Mouse (Mus musculus) stomach, postnatal 0 days (tissue): ENCODE results near the gene Kcnd3. TPM values are rescaled to one million over a fixed set of nuclear protein-coding genes. Genes with fewer than 3 reads are reported as not detected.
A peak's percentile ranks its signal among the peaks of the same experiment; 100 is the strongest.

ENCODE experiments used
- ATAC-seq: fragments of 200-750 bp; cut with Nextera tagmentation; 2 replicates; pipeline ENCODE4 v1.8.0; 2017; ENCODE audit not compliant: low FRiP score, low TSS enrichment
- DNase-seq: peaks from one replicate; pipeline ENCODE4 v3.0.0-alpha.2; 2016; ENCODE audit warnings: low spot score
- H3K27ac ChIP-seq: fragments of 300-500 bp; sonication (generic); replicated peaks from 2 replicates; pipeline ENCODE4 v1.5.1; 2014; ENCODE audit warnings: mild to moderate bottlenecking, control low read depth
- H3K27me3 ChIP-seq: fragments of 300-500 bp; sonication (generic); 2 replicates; pipeline ENCODE4 v1.6.1; 2014; ENCODE audit warnings: low read length; ENCODE audit not compliant: control insufficient read depth, insufficient read depth
- H3K36me3 ChIP-seq: fragments of 300-500 bp; sonication (generic); 2 replicates; pipeline ENCODE4 v1.6.1; 2014; ENCODE audit warnings: low read length, mixed read lengths; ENCODE audit not compliant: control insufficient read depth, insufficient read depth
- H3K4me1 ChIP-seq: fragments of 300-500 bp; sonication (generic); replicated peaks from 2 replicates; pipeline ENCODE4 v1.6.1; 2014; ENCODE audit warnings: antibody characterized with exemption; ENCODE audit not compliant: control insufficient read depth, insufficient read depth
- H3K4me2 ChIP-seq: fragments of 300-500 bp; sonication (generic); replicated peaks from 2 replicates; pipeline ENCODE4 v1.6.1; 2014; ENCODE audit warnings: low read depth, mild to moderate bottlenecking, control low read depth, moderate library complexity
- H3K4me3 ChIP-seq: fragments of 300-500 bp; sonication (generic); 2 replicates; pipeline ENCODE4 v1.5.1; 2014; ENCODE audit warnings: low read depth, low read length, control low read depth
- H3K9ac ChIP-seq: fragments of 300-500 bp; sonication (generic); 2 replicates; pipeline ENCODE4 v1.6.1; 2014; ENCODE audit warnings: mild to moderate bottlenecking, low read length, control low read depth, mixed read lengths
- H3K9me3 ChIP-seq: fragments of 300-500 bp; sonication (generic); 2 replicates; pipeline ENCODE4 v1.6.1; 2016; ENCODE audit warnings: low read length; ENCODE audit not compliant: control insufficient read depth
- CTCF ChIP-seq: IDR thresholded peaks from 2 replicates; pipeline ENCODE4 v1.5.1; 2016; ENCODE audit warnings: antibody characterized with exemption, low read depth, mild to moderate bottlenecking, moderate library complexity
- EP300 ChIP-seq: optimal IDR thresholded peaks from 2 replicates; pipeline ENCODE3; 2016; ENCODE audit warnings: antibody characterized with exemption
- WGBS: fragments of 180-500 bp; shearing (Covaris S2); extraction: QIAGEN DNeasy Blood & Tissue Kit; methylation state at CpG from one replicate; pipeline ENCODE4 v1.1.7; 2014; 5-methylcytosine and 5-hydroxymethylcytosine counted together
- polyA plus RNA-seq: library from polyadenylated mRNA; unstranded; fragments of >200 nt; fragmentation: Nextera tagmentation; extraction: Ambion mirVana; gene quantifications from 2 replicates; pipeline ENCODE4 v1.2.1, GENCODE M21; 2015

Gene Kcnd3
- polyA plus RNA-seq, 1 experiment from 2014 or later = 2.4 TPM

- TF ChIP-seq EP300 = no peak
- no peak for TF ChIP-seq CTCF
- peak; percentile 62 for DNase-seq
- Histone ChIP-seq H3K27ac (peak overlapping the region; percentile 41), H3K27me3 (no peaks in the 10 kb centered on the region), H3K9me3 (no peaks in the 10 kb centered on the region), H3K4me2 (peak overlapping the region; percentile 86), H3K4me1 (0 out of 2 replicates have a peak, but pooled peaks cover 3% of the 10 kb centered on the region), H3K9ac (peak overlapping the region; percentile 78), H3K36me3 (no peaks in the 10 kb centered on the region), H3K4me3 (peak overlapping the region; percentile 73)
- 6% methylated on average over 59 of the region's 60 CpGs for WGBS
- no peak; the same call in none of the 2 replicates for ATAC-seq
Measured at GRCm38 (mm10) chr3:105686394-105687323, 234.5 kb downstream of the Kcnd3 start.

DNA sequence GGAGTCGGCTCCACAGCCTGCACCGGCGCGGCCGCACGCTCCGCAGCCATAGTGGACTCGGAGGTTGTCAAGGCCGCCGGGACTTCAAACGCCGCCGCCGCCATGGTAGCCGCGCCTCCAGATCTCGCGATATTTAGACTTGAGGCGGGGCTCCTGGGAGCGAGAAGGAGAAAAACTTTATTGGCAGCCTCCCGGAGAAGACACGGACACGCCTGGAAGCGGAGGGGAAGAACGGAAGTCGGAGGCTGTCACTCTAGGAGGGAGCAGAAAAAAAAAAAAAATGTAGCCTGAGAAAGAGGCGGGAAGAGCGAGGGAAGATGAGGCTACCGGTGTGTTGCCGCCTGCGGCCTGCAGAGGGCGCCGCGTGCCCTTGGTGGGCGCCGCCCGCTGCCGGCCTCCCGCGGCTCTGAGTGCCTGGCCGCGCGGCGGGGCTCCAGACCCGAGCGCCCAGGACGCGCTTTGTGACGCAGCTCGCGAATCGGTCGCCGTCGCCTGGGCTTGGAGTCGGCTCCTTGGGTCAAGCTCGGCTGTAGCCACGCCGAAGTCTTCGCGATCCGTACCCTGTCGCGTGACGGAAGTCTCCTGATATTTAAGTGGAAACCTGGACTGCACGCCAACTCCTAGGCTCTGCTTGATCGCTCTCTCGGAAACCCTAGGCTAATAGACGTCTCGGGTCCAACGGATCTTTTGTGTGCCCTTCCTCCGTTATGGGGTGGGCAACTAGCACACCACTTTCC is 235.4 kb downstream of the Kcnd3 start, which contains the start of gene Ddx20:
TSS of gene Ddx20 (minus strand) at position 251 of the 737 bp plus-strand sequence.
- peak; percentile 78 for TF ChIP-seq CTCF
- peak; percentile 100 for TF ChIP-seq EP300
- Histone ChIP-seq H3K27ac (peak within 1 kb of the TSS; percentile 81), H3K9me3 (no peaks in the 10 kb centered on the region), H3K4me3 (peak within 1 kb of the TSS; percentile 73), H3K4me2 (peak within 1 kb of the TSS; percentile 86), H3K9ac (peak within 1 kb of the TSS; percentile 78), H3K4me1 (0 out of 2 replicates have a peak, but pooled peaks cover 3% of the 10 kb centered on the region), H3K36me3 (no peaks in the 10 kb centered on the region), H3K27me3 (no peaks in the 10 kb centered on the region)
- ATAC-seq (peak; percentile 97), DNase-seq (peak; percentile 98)
- WGBS = under 1% methylated on average over 72 of the region's 72 CpGs

DNA sequence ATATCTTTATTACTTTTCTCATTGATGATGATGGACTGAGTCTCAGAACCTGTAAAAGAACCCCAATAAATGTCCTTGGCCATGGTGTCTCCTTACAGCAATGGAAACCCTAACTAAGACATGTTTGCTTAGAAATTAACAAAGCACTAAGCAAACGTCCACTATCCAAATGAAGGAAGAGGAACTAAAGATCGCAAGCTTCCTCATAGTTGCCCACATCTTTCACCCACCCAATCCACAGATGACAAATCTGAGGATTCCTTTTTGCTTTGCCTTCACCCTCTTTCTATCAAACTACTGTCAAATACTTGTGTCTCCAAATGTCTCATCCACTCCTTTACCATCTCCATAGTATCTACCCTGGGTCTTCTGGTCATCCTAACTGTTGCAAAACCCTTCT is 236.4 kb downstream of the Kcnd3 start:
- TF ChIP-seq CTCF (no peak), EP300 (no peak)
- 81% methylated on average over 2 of the region's 2 CpGs for WGBS
- no peaks in the 10 kb centered on the region for H3K27me3 ChIP-seq

GRCm38 (mm10) chr3:105693327-105694080 is 241.4 kb downstream of the Kcnd3 start:
- Histone ChIP-seq H3K36me3 (no peaks in the 10 kb centered on the region), H3K9me3 (no peaks in the 10 kb centered on the region), H3K4me3 (no peak overlapping the region), H3K27ac (no peak overlapping the region), H3K27me3 (no peaks in the 10 kb centered on the region), H3K4me1 (no peaks in the 10 kb centered on the region), H3K4me2 (no peak overlapping the region), H3K9ac (no peak overlapping the region)
- no peak for ATAC-seq
- TF ChIP-seq CTCF (no peak), EP300 (no peak)
- DNase-seq = no peak
- 69% methylated on average over 14 of the region's 14 CpGs for WGBS

More for the DNA sequence above, 236.4 kb downstream of the Kcnd3 start:
- no peak overlapping the region for H3K9ac ChIP-seq
- no peak overlapping the region for H3K27ac ChIP-seq
- ATAC-seq (no peak), DNase-seq (no peak)
- no peak overlapping the region for H3K4me2 ChIP-seq
- H3K4me3 ChIP-seq = no peak overlapping the region
- H3K4me1 ChIP-seq = 0 out of 2 replicates have a peak, but pooled peaks cover 3% of the 10 kb centered on the region
- H3K9me3 ChIP-seq = no peaks in the 10 kb centered on the region
- H3K36me3 ChIP-seq = no peaks in the 10 kb centered on the region

GRCm38 (mm10) chr3:105695476-105696386 is 243.6 kb downstream of the Kcnd3 start:
- no peaks in the 10 kb centered on the region for H3K4me1 ChIP-seq
- H3K4me2 ChIP-seq = peak overlapping the region; percentile 32; the same call in 1 of the 2 replicates
- no peaks in the 10 kb centered on the region for H3K27me3 ChIP-seq
- 30% methylated on average over 20 of the region's 20 CpGs for WGBS
- H3K4me3 ChIP-seq = no peak overlapping the region
- ATAC-seq (peak; percentile 61), DNase-seq (no peak)
- no peak for TF ChIP-seq CTCF
- TF ChIP-seq EP300 = no peak
- peak overlapping the region; percentile 76 for H3K27ac ChIP-seq
- no peaks in the 10 kb centered on the region for H3K36me3 ChIP-seq
- no peak overlapping the region for H3K9ac ChIP-seq
- no peaks in the 10 kb centered on the region for H3K9me3 ChIP-seq
